Mouse (Mus musculus): Measurements from ENCODE around the gene Mrpl41. TPM values are rescaled to one million over a fixed set of nuclear protein-coding genes. Genes with fewer than 3 reads are reported as not detected.

The Mrpl41 gene
- polyA plus RNA-seq, 1 experiment from 2014 or later, result 110 TPM

DNA sequence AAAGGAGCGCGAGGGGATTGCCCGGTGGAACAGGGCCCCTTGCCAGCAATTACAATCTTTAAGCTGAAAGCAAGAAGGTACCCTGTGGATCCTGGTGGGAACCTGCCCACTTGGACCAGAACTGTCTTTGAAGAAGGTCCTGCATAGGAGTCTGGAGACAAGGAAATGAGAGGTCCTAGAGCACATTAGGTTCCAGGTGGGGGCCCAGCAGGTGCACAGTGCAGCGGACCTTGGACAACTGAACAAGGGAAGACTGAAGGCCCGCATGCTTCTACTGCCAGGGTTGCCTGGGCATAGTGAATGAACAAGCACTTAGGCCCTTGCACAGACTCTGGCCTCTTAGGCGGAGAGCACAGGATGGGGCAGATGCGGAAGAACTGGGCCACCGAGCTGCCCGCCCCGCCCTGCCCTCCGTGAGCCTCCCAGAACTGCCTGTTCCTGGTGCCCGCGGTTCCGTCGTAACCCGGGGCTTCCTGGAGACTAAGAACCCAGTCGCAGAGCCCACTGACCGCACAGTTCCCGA lies 40.4 kb downstream of the Mrpl41 start:
- H3K4me1 ChIP-seq (replicated peaks), result peaks cover 25% of the 10 kb centered on the region
- peak overlapping the region; percentile 86 for H3K9ac ChIP-seq
- H3K4me2 ChIP-seq, result peak overlapping the region; percentile 98
- H3K27me3 ChIP-seq, result no peaks in the 10 kb centered on the region; the same call in 1 of the 2 replicates
- H3K27ac ChIP-seq, result peak overlapping the region; percentile 85
- H3K36me3 ChIP-seq, result no peaks in the 10 kb centered on the region
- WGBS (ENCODE audit: insufficient replicate concordance), result 4% methylated on average over 19 of the region's 19 CpGs
- DNase-seq (no peak), ATAC-seq (ENCODE audit: low read depth) (peak; percentile 67)
- H3K4me3 ChIP-seq (replicated peaks), result peak overlapping the region; percentile 78
- H3K9me3 ChIP-seq (replicated peaks), result no peaks in the 10 kb centered on the region

DNA sequence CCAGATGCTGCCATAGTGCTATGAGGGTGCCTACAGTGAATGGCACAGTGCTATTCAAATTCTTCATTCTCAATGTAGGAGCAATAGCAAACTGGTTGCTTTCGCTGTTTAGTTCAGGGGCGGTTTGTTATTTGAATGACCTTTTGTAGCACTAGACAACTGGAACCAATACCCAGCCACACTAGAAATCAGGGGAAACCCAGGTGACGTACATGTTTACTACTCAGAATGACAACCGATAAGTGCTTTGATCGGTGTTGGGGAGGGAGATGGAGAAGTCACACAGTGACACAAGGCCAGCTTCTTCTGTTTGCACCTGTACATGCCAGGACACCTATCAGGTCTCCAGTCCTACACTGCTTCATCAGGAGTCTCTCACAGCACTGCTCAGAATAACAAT lies 45.3 kb downstream of the Mrpl41 start:
- Histone ChIP-seq H3K9ac (no peak overlapping the region), H3K27ac (no peak overlapping the region)
- WGBS (ENCODE audit: insufficient replicate concordance), result 90% methylated on average over 5 of the region's 5 CpGs

DNA sequence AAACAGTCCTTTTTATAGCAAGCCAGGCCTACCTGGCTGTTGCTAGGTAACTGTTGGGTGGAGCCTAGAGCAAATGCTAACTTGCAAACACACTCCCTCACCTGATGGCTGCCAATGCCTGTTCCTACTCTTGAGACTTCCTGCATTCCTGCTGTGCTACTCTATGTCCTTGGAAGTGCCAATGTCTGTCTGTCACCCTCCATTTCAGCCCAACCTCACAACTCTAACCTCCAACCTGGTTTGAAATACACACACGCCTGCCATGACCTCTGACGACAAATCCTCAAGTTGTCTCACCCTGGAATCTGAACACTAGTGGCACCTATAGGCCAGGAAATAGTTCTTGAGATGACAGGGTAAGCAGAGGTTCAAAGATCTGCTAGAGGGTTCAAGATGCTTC lies 45.8 kb downstream of the Mrpl41 start:
- no peak for DNase-seq
- Histone ChIP-seq H3K4me3 (replicated peaks) (no peak overlapping the region), H3K4me1 (replicated peaks) (peaks cover 19% of the 10 kb centered on the region), H3K27me3 (no peaks in the 10 kb centered on the region), H3K36me3 (peaks cover 13% of the 10 kb centered on the region), H3K4me2 (no peak overlapping the region), H3K9me3 (replicated peaks) (no peaks in the 10 kb centered on the region), H3K9ac (no peak overlapping the region), H3K27ac (no peak overlapping the region)
- WGBS (ENCODE audit: insufficient replicate concordance), result 65% methylated on average over 2 of the region's 2 CpGs
- ATAC-seq (ENCODE audit: low read depth), result no peak

More for the DNA sequence above, 45.3 kb downstream of the Mrpl41 start:
- Histone ChIP-seq H3K4me2 (no peak overlapping the region), H3K4me1 (replicated peaks) (peaks cover 23% of the 10 kb centered on the region), H3K9me3 (replicated peaks) (no peaks in the 10 kb centered on the region), H3K36me3 (peaks cover 13% of the 10 kb centered on the region), H3K4me3 (replicated peaks) (no peak overlapping the region), H3K27me3 (no peaks in the 10 kb centered on the region)
- no peak for ATAC-seq (ENCODE audit: low read depth)
- DNase-seq, result no peak

DNA sequence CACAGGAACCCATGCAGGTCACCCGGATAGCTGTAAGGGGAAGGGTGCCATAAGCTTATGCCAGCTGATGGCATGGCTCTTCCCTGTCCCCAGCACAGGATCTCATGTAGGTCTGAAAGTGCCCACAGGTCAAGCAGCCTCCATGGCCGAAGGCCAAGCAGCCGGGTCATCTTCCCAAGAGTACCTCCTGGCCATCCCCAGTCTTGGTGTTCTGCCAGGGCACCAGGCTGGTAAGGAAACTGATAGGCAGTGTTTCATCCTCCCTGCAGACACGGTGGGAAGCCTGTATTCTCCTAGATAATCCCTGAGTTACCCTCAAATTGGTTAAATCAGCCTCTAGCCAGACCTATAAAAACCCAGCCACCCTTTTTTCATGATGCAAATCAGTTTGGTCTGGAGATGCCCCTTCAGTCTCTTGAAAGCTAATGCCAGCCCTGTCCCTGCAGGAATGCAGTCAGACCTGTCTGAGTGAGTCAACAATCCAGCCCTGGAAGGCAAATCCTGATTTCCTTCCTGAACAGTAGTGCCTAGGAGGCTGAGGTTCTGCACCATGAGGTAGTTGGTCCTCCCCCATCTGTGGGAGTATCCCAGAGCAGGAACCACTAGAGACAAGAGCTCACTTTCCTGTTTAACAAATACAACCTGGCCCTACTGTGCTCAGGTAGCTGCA lies 47.0 kb downstream of the Mrpl41 start:
- H3K4me1 ChIP-seq (replicated peaks), result peaks cover 9% of the 10 kb centered on the region
- no peak for ATAC-seq (ENCODE audit: low read depth)

DNA sequence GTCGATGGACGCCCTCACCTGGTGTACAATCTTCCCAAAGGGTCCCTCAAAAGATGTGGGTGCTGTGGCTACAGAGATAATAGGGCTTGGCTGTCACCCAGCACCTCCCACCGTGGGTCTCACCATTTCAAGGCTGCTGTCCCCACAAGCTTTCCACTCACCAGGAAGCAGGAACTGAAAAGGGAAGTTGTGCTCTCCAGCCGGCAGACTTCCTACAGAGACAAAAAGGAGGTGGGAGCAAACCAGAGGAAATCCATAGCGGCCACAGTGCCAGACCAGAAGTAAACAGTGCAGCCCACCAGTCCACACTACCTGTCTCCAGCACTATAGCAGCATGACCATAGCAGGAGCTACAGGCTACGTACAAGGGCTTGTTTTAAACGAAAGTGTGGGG lies 47.9 kb downstream of the Mrpl41 start:
- H3K27ac ChIP-seq, result no peak overlapping the region; the same call in 1 of the 2 replicates
- WGBS (ENCODE audit: insufficient replicate concordance), result 38% methylated on average over 7 of the region's 7 CpGs
- no peaks in the 10 kb centered on the region for H3K9me3 ChIP-seq (replicated peaks)

More for the DNA sequence above, 47.0 kb downstream of the Mrpl41 start:
- Histone ChIP-seq H3K9me3 (replicated peaks) (no peaks in the 10 kb centered on the region), H3K4me3 (replicated peaks) (no peak overlapping the region), H3K4me2 (no peak overlapping the region), H3K27ac (no peak overlapping the region), H3K36me3 (peaks cover 13% of the 10 kb centered on the region), H3K9ac (no peak overlapping the region), H3K27me3 (no peaks in the 10 kb centered on the region)
- DNase-seq, result no peak
- 71% methylated on average over 4 of the region's 4 CpGs for WGBS (ENCODE audit: insufficient replicate concordance)

DNA sequence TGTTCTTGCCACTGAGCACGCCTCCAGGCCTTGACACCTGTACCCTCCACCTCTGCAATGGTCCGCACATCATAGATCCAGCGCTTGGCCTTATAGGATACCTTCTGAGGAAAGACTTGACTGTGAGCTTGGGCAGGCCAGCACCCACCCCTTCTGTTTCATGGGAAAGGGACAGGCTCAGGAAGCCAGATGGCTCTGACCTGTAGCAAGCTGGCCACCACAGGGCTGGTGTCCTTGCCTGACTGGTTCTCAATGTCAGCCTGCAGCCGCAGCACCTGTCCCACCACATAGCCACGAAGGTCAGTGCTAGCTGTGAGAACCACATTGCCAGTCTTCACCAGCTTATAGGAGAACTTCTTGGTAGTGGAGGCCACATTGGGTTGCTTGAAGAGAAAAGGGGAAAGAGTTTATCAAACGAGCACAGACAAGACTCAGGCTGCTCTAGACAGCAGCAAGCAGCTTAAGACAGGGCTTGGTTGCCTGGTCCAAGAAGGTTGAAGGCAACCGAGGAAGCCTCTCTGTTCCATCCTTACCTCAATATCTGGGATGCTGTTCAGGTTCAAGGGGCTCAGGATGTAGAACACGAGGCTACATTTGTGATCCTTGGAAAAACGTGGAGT lies 48.4 kb downstream of the Mrpl41 start:
- Histone ChIP-seq H3K27me3 (no peaks in the 10 kb centered on the region), H3K4me1 (replicated peaks) (peaks cover 9% of the 10 kb centered on the region), H3K4me3 (replicated peaks) (no peak overlapping the region), H3K9me3 (replicated peaks) (no peaks in the 10 kb centered on the region), H3K36me3 (peaks cover 13% of the 10 kb centered on the region), H3K9ac (no peak overlapping the region), H3K4me2 (no peak overlapping the region), H3K27ac (no peak overlapping the region)
- no peak for DNase-seq
- WGBS (ENCODE audit: insufficient replicate concordance), result 71% methylated on average over 9 of the region's 9 CpGs
- ATAC-seq (ENCODE audit: low read depth), result no peak

More for the DNA sequence above, 47.9 kb downstream of the Mrpl41 start:
- Histone ChIP-seq H3K9ac (no peak overlapping the region), H3K4me2 (no peak overlapping the region), H3K4me1 (replicated peaks) (peaks cover 9% of the 10 kb centered on the region), H3K27me3 (no peaks in the 10 kb centered on the region), H3K36me3 (peaks cover 13% of the 10 kb centered on the region), H3K4me3 (replicated peaks) (no peak overlapping the region)
- ATAC-seq (ENCODE audit: low read depth) (no peak), DNase-seq (no peak)

DNA sequence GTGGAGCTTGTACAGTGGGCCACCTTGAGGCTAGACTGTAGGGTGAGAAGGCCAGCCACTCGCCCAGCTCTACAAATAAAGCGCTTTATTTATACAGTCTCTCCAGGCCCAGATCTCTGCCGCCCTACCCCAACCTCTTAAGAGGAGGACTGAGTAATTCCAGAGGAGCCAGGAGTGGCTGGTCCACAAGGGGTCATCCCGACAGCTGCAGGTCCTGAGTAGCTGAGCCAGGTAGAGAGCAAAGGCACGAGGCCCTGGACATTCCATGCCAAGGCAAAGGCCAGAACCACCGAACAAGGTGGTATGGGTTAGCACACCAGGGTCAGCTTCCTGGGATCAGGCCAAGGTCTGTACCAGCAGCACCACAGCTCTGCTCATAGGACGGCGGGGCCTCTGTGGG lies 49.6 kb downstream of the Mrpl41 start:
- Histone ChIP-seq H3K4me2 (no peak overlapping the region), H3K9ac (0 out of 2 replicates have a peak overlapping the region, but pooled peaks have one; percentile 17), H3K27ac (no peak overlapping the region), H3K4me3 (replicated peaks) (no peak overlapping the region), H3K36me3 (peaks cover 13% of the 10 kb centered on the region), H3K9me3 (replicated peaks) (no peaks in the 10 kb centered on the region), H3K4me1 (replicated peaks) (peaks cover 11% of the 10 kb centered on the region), H3K27me3 (no peaks in the 10 kb centered on the region)
- no peak for ATAC-seq (ENCODE audit: low read depth)
- WGBS (ENCODE audit: insufficient replicate concordance), result 77% methylated on average over 8 of the region's 8 CpGs
- no peak for DNase-seq

Small RNA genes lying within 50 kb of the gene (microRNA-seq; reads per million reads assigned to microRNA genes)
- gene Gm22875, result not detected

Other genes with a start within 250 kb of the Mrpl41 start
- gene Cacna1b, start 211.9 kb downstream of the Mrpl41 start, polyA plus RNA-seq (2015; fragmentation: Nextera tagmentation; extraction: Ambion mirVana), result 0.03 and 0.15 TPM in 2 replicates
- gene Ehmt1, start 55.5 kb downstream of the Mrpl41 start, polyA plus RNA-seq (2015; fragmentation: Nextera tagmentation; extraction: Ambion mirVana), result 19.0 and 22.1 TPM in 2 replicates
- gene Arrdc1, start 39.8 kb downstream of the Mrpl41 start, polyA plus RNA-seq (2015; fragmentation: Nextera tagmentation; extraction: Ambion mirVana), result 16.6 and 16.8 TPM in 2 replicates
- gene Zmynd19, start 25.3 kb downstream of the Mrpl41 start, polyA plus RNA-seq (2015; fragmentation: Nextera tagmentation; extraction: Ambion mirVana), result 14.3 and 15.3 TPM in 2 replicates
- gene Dph7, start 12.7 kb downstream of the Mrpl41 start, polyA plus RNA-seq (2015; fragmentation: Nextera tagmentation; extraction: Ambion mirVana), result 10.1 and 11.7 TPM in 2 replicates
- 12.0 and 12.8 TPM in 2 replicates for gene Pnpla7, start 935 bp upstream of the Mrpl41 start, polyA plus RNA-seq (2015; fragmentation: Nextera tagmentation; extraction: Ambion mirVana)
- 8.0 and 10.2 TPM in 2 replicates for gene Nsmf, start 79.3 kb upstream of the Mrpl41 start, polyA plus RNA-seq (2015; fragmentation: Nextera tagmentation; extraction: Ambion mirVana)
- gene Entpd8, start 105.2 kb upstream of the Mrpl41 start, polyA plus RNA-seq (2015; fragmentation: Nextera tagmentation; extraction: Ambion mirVana), result 1.6 and 2.2 TPM in 2 replicates
- gene Noxa1, start 120.1 kb upstream of the Mrpl41 start, polyA plus RNA-seq (2015; fragmentation: Nextera tagmentation; extraction: Ambion mirVana), result 1.1 and 1.6 TPM in 2 replicates
- 2.5 and 2.6 TPM in 2 replicates for gene Nrarp, start 205.7 kb upstream of the Mrpl41 start, polyA plus RNA-seq (2015; fragmentation: Nextera tagmentation; extraction: Ambion mirVana)
- gene Tor4a, start 221.8 kb upstream of the Mrpl41 start, polyA plus RNA-seq (2015; fragmentation: Nextera tagmentation; extraction: Ambion mirVana), result 5.5 and 6.0 TPM in 2 replicates
- 42.8 and 43.3 TPM in 2 replicates for gene Nelfb, start 236.4 kb upstream of the Mrpl41 start, polyA plus RNA-seq (2015; fragmentation: Nextera tagmentation; extraction: Ambion mirVana)
- gene Stpg3, start 239.5 kb upstream of the Mrpl41 start, polyA plus RNA-seq (2015; fragmentation: Nextera tagmentation; extraction: Ambion mirVana), result not detected in 2 replicates
- not detected in 2 replicates for gene Fam166a, start 243.6 kb upstream of the Mrpl41 start, polyA plus RNA-seq (2015; fragmentation: Nextera tagmentation; extraction: Ambion mirVana)
- 835 and 850 TPM in 2 replicates for gene Tubb4b, start 249.6 kb upstream of the Mrpl41 start, polyA plus RNA-seq (2015; fragmentation: Nextera tagmentation; extraction: Ambion mirVana)